Mouse (Mus musculus): Measurements from ENCODE around the gene Plod2. TPM values are rescaled to one million over a fixed set of nuclear protein-coding genes. Genes with fewer than 3 reads are reported as not detected.

The Plod2 gene
- polyA plus RNA-seq, 1 experiment: 1.5 TPM

- Histone ChIP-seq H3K36me3 (ENCODE audit: control insufficient read depth, insufficient read depth, low read length) (no peaks in the 10 kb centered on the region), H3K4me1 (ENCODE audit: control insufficient read depth, insufficient read depth, insufficient read length) (no peaks in the 10 kb centered on the region), H3K4me3 (ENCODE audit: extremely low read depth, insufficient read depth, insufficient read length) (no peak overlapping the region), H3K27me3 (ENCODE audit: control insufficient read depth, insufficient read depth, low read length) (no peaks in the 10 kb centered on the region), H3K27ac (ENCODE audit: insufficient read depth, low read length) (no peak overlapping the region)
- no peak for TF ChIP-seq CTCF (IDR thresholded peaks at IDR 0.05; ENCODE audit: extremely low read depth, insufficient read depth, insufficient read length, insufficient replicate concordance)
- no peak for DNase-seq (ENCODE audit: low read depth in 1 of 2, low spot score in 2 of 2)
- WGBS: 94% methylated on average over 8 of the region's 8 CpGs
Observed at GRCm38 (mm10) chr9:92587391-92587790, 45.4 kb downstream of the Plod2 start.

- no peak overlapping the region for H3K4me3 ChIP-seq (ENCODE audit: extremely low read depth, insufficient read depth, insufficient read length)
- no peaks in the 10 kb centered on the region for H3K36me3 ChIP-seq (ENCODE audit: control insufficient read depth, insufficient read depth, low read length)
- H3K27ac ChIP-seq (ENCODE audit: insufficient read depth, low read length): no peak overlapping the region
- 83% methylated on average over 1 of the region's 1 CpGs for WGBS
- no peak for DNase-seq (ENCODE audit: low read depth in 1 of 2, low spot score in 2 of 2)
- H3K27me3 ChIP-seq (ENCODE audit: control insufficient read depth, insufficient read depth, low read length): no peaks in the 10 kb centered on the region
- H3K4me1 ChIP-seq (ENCODE audit: control insufficient read depth, insufficient read depth, insufficient read length): no peaks in the 10 kb centered on the region
- TF ChIP-seq CTCF (IDR thresholded peaks at IDR 0.05; ENCODE audit: extremely low read depth, insufficient read depth, insufficient read length, insufficient replicate concordance) (no peak), POLR2A (IDR thresholded peaks at IDR 0.05; ENCODE audit: low read depth, low read length) (no peak)
Observed at GRCm38 (mm10) chr9:92588226-92588625, 46.2 kb downstream of the Plod2 start.

GRCm38 (mm10) chr9:92589021-92589420 lies 47.0 kb downstream of the Plod2 start:
- H3K27ac ChIP-seq (ENCODE audit: insufficient read depth, low read length): no peak overlapping the region
- no peaks in the 10 kb centered on the region for H3K36me3 ChIP-seq (ENCODE audit: control insufficient read depth, insufficient read depth, low read length)
- no peaks in the 10 kb centered on the region for H3K27me3 ChIP-seq (ENCODE audit: control insufficient read depth, insufficient read depth, low read length)
- TF ChIP-seq CTCF (IDR thresholded peaks at IDR 0.05; ENCODE audit: extremely low read depth, insufficient read depth, insufficient read length, insufficient replicate concordance): no peak
- TF ChIP-seq POLR2A (IDR thresholded peaks at IDR 0.05; ENCODE audit: low read depth, low read length): no peak
- no peaks in the 10 kb centered on the region for H3K4me1 ChIP-seq (ENCODE audit: control insufficient read depth, insufficient read depth, insufficient read length)
- no peak overlapping the region for H3K4me3 ChIP-seq (ENCODE audit: extremely low read depth, insufficient read depth, insufficient read length)
- no peak for DNase-seq (ENCODE audit: low read depth in 1 of 2, low spot score in 2 of 2)
- WGBS: 91% methylated on average over 5 of the region's 5 CpGs

GRCm38 (mm10) chr9:92591482-92591881 lies 49.5 kb downstream of the Plod2 start:
- H3K4me1 ChIP-seq (ENCODE audit: control insufficient read depth, insufficient read depth, insufficient read length): no peaks in the 10 kb centered on the region
- 73% methylated on average over 5 of the region's 5 CpGs for WGBS
- H3K36me3 ChIP-seq (ENCODE audit: control insufficient read depth, insufficient read depth, low read length): no peaks in the 10 kb centered on the region
- H3K27me3 ChIP-seq (ENCODE audit: control insufficient read depth, insufficient read depth, low read length): no peaks in the 10 kb centered on the region
- no peak overlapping the region; the same call in 1 of the 2 replicates for H3K4me3 ChIP-seq (ENCODE audit: extremely low read depth, insufficient read depth, insufficient read length)
- DNase-seq (ENCODE audit: low read depth in 1 of 2, low spot score in 2 of 2): no peak
- H3K27ac ChIP-seq (ENCODE audit: insufficient read depth, low read length): no peak overlapping the region
- no peak for TF ChIP-seq POLR2A (IDR thresholded peaks at IDR 0.05; ENCODE audit: low read depth, low read length)
- no peak for TF ChIP-seq CTCF (IDR thresholded peaks at IDR 0.05; ENCODE audit: extremely low read depth, insufficient read depth, insufficient read length, insufficient replicate concordance)

GRCm38 (mm10) chr9:92592757-92593156 lies 50.7 kb downstream of the Plod2 start:
- Histone ChIP-seq H3K4me1 (ENCODE audit: control insufficient read depth, insufficient read depth, insufficient read length) (no peaks in the 10 kb centered on the region), H3K36me3 (ENCODE audit: control insufficient read depth, insufficient read depth, low read length) (no peaks in the 10 kb centered on the region), H3K27me3 (ENCODE audit: control insufficient read depth, insufficient read depth, low read length) (no peaks in the 10 kb centered on the region), H3K4me3 (ENCODE audit: extremely low read depth, insufficient read depth, insufficient read length) (no peak overlapping the region), H3K27ac (ENCODE audit: insufficient read depth, low read length) (no peak overlapping the region)
- WGBS: 94% methylated on average over 8 of the region's 8 CpGs
- TF ChIP-seq CTCF (IDR thresholded peaks at IDR 0.05; ENCODE audit: extremely low read depth, insufficient read depth, insufficient read length, insufficient replicate concordance) (no peak), POLR2A (IDR thresholded peaks at IDR 0.05; ENCODE audit: low read depth, low read length) (no peak)
- DNase-seq (ENCODE audit: low read depth in 1 of 2, low spot score in 2 of 2): no peak

GRCm38 (mm10) chr9:92594491-92594890 lies 52.5 kb downstream of the Plod2 start:
- no peak for DNase-seq (ENCODE audit: low read depth in 1 of 2, low spot score in 2 of 2)
- WGBS: 91% methylated on average over 6 of the region's 6 CpGs
- H3K27me3 ChIP-seq (ENCODE audit: control insufficient read depth, insufficient read depth, low read length): no peaks in the 10 kb centered on the region
- no peak for TF ChIP-seq POLR2A (IDR thresholded peaks at IDR 0.05; ENCODE audit: low read depth, low read length)
- no peak for TF ChIP-seq CTCF (IDR thresholded peaks at IDR 0.05; ENCODE audit: extremely low read depth, insufficient read depth, insufficient read length, insufficient replicate concordance)
- no peak overlapping the region for H3K4me3 ChIP-seq (ENCODE audit: extremely low read depth, insufficient read depth, insufficient read length)
- no peak overlapping the region for H3K27ac ChIP-seq (ENCODE audit: insufficient read depth, low read length)
- H3K4me1 ChIP-seq (ENCODE audit: control insufficient read depth, insufficient read depth, insufficient read length): no peaks in the 10 kb centered on the region
- H3K36me3 ChIP-seq (ENCODE audit: control insufficient read depth, insufficient read depth, low read length): no peaks in the 10 kb centered on the region

GRCm38 (mm10) chr9:92595296-92595695 lies 53.3 kb downstream of the Plod2 start:
- Histone ChIP-seq H3K4me3 (ENCODE audit: extremely low read depth, insufficient read depth, insufficient read length) (no peak overlapping the region), H3K4me1 (ENCODE audit: control insufficient read depth, insufficient read depth, insufficient read length) (no peaks in the 10 kb centered on the region), H3K27ac (ENCODE audit: insufficient read depth, low read length) (no peak overlapping the region), H3K27me3 (ENCODE audit: control insufficient read depth, insufficient read depth, low read length) (no peaks in the 10 kb centered on the region), H3K36me3 (ENCODE audit: control insufficient read depth, insufficient read depth, low read length) (no peaks in the 10 kb centered on the region)
- 90% methylated on average over 4 of the region's 4 CpGs for WGBS
- no peak for DNase-seq (ENCODE audit: low read depth in 1 of 2, low spot score in 2 of 2)
- no peak for TF ChIP-seq POLR2A (IDR thresholded peaks at IDR 0.05; ENCODE audit: low read depth, low read length)
